Mouse (Mus musculus): ENCODE data around the gene Dvl1. TPM values are rescaled to one million over a fixed set of nuclear protein-coding genes. Genes with fewer than 3 reads are reported as not detected.

Dvl1 gene
- total RNA-seq, 2 experiments from 2014 or later = 87.9 to 88.0 TPM

DNA sequence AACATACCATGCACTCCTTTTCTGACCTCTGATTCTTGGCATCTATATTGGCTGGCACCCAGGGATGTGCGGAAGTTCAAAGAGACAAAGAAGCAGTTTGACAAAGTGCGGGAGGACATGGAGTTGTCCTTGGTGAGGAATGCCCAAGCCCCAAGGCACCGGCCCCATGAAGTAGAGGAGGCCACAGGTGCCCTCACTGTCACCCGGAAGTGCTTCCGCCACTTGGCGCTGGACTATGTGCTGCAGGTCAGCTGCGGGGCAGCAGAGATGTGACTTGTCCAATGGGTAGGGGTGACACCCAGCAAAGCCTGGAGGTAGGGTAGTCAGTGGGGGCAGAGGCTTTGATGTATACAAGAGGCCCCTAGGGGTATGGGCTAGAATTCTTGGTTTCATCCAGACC lies 52.2 kb downstream of the Dvl1 start:
- no peak for DNase-seq (ENCODE audit: low spot score in 2 of 2)

DNA sequence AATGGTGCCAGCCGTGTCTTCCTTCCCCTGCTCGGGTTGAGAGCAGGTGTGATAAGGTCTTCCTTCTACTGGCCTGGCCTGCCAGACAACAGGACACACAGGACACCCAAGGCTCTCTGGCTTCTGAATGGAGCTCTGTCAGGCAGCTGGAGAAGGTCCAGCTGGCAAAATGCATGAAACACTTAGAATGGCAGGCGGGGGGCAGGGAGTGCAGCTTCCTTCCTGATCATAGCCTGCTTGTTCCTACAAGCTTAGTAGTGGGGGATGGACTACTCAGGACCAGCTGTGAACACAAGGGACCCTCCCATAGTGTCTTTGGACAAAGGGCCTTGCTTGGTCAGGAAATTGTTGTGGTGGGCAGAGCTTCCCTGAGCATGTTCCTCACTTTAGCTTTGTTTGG lies 54.0 kb downstream of the Dvl1 start:
- intact Hi-C loops (cut with DNase I) = no loop called here
- peak; percentile 27 to 44 for DNase-seq (ENCODE audit: low spot score in 2 of 2)

More for the DNA sequence above, 52.2 kb downstream of the Dvl1 start:
- intact Hi-C loops (cut with DNase I) = no loop called here

- no peak for DNase-seq (ENCODE audit: low spot score in 2 of 2)
- intact Hi-C loops (cut with DNase I) = no loop called here
These were observed 56.0 kb downstream of the Dvl1 start for GRCm38 (mm10) chr4:155903246-155903645.

- intact Hi-C loops (cut with DNase I) = no loop called here
- DNase-seq (ENCODE audit: low spot score in 2 of 2) = peak; percentile 10 to 24
These were observed 57.3 kb downstream of the Dvl1 start for GRCm38 (mm10) chr4:155904318-155905102.

- peak in 1 of 2 experiments; percentile 3 for DNase-seq (ENCODE audit: low spot score in 2 of 2)
- intact Hi-C loops (cut with DNase I) = no loop called here
These were observed 58.4 kb downstream of the Dvl1 start for GRCm38 (mm10) chr4:155905634-155906033.

- intact Hi-C loops (cut with DNase I) = no loop called here
- DNase-seq (ENCODE audit: low spot score in 2 of 2) = peak; percentile 1 to 2
These were observed 58.9 kb downstream of the Dvl1 start for GRCm38 (mm10) chr4:155906125-155906524.

DNA sequence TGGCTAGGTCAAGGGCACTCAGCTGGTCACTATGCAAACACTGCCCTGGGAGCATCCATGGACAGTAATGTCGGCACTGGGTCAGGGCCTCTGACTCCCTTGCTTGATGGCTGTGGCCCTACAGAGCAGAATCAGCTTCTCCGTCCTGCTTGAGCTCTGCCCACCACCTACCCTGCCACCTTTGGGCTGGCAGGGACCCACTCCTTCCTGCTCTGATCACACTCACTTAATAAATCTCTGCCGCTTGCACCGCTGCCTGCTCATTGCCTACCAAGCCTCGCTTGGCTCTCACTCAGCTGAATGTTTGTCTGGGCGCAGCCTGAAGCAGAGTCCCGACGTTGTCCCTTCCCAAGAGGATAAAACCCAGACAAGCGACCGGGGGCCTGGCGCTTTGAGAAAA lies 59.8 kb downstream of the Dvl1 start:
- peak; percentile 1 for DNase-seq (ENCODE audit: low spot score in 2 of 2)
- intact Hi-C loops (cut with DNase I) = no loop called here

DNA sequence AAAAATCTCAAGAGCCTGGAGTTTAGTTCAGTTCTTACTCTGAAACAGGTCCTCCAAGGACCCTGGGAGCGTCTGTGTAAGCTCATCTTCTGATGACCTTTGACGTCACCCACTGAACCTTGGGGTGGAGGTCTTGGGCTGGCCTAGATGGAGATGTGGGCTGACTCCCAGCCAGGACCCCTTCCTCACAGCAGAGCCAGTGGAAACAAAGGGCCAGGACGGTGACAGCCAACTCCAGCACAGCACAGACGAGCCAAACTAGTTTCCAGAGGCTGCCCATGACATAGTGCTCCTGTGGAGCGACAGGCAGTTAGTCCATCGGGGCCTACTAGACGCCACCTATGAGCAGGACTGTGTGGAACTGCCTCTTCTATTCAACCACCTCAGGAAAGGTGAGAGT lies 61.1 kb downstream of the Dvl1 start:
- peak; percentile 1 for DNase-seq (ENCODE audit: low spot score in 2 of 2)
- intact Hi-C loops (cut with DNase I) = no loop called here

DNA sequence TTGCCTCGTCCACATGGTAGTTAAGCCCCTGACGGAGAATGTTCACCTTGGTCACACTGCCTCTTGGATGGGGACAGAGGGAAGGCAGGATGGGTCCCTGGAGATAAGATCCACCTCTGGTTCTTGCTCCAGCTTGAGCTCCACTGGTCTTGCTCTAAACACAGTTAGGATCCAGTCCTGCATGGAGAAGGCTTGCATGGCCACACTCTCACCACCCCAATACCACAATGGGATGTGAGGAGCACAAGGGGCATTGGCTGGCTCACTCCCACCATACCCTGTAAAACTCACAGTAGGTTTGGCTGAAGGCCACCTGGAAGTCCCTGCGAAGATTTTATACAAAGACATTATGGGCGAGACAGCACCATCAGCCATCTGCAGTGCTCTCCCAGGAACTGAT lies 61.5 kb downstream of the Dvl1 start:
- peak in 1 of 2 experiments; percentile 0 for DNase-seq (ENCODE audit: low spot score in 2 of 2)
- intact Hi-C loops (cut with DNase I) = no loop called here

Other genes with a start within 250 kb of the Dvl1 start
- gene Slc35e2, start 246.0 kb upstream of the Dvl1 start, total RNA-seq (2021) = 10 to 100 TPM; 49.9 to 51.5 TPM
- 10 to 100 TPM; 45.9 to 53.1 TPM for gene Cdk11b, start 222.5 kb upstream of the Dvl1 start, total RNA-seq (2021)
- gene Gm10563, start 202.0 kb upstream of the Dvl1 start, total RNA-seq (2021) = not detected
- gene Mmp23, start 194.0 kb upstream of the Dvl1 start, total RNA-seq (2021) = 1 to 10 TPM; 2.5 to 2.9 TPM
- gene Mib2, start 178.2 kb upstream of the Dvl1 start, total RNA-seq (2021) = 100 to 1,000 TPM; 112 to 113 TPM
- 10 to 100 TPM; 26.5 to 29.2 TPM for gene Fndc10, start 153.1 kb upstream of the Dvl1 start, total RNA-seq (2021)
- gene Ssu72, start 142.6 kb upstream of the Dvl1 start, total RNA-seq (2021) = 10 to 100 TPM; 93.3 to 98.2 TPM
- gene Tmem240, start 112.6 kb upstream of the Dvl1 start, total RNA-seq (2021) = 10 to 100 TPM; 58.0 to 61.9 TPM
- 10 to 100 TPM; 44.0 to 52.3 TPM for gene Atad3a, start 86.3 kb upstream of the Dvl1 start, total RNA-seq (2021)
- gene Vwa1, start 72.7 kb upstream of the Dvl1 start, total RNA-seq (2021) = 10 to 100 TPM; 14.0 to 16.6 TPM
- 10 to 100 TPM; 16.8 to 20.7 TPM for gene Tmem88b, start 61.5 kb upstream of the Dvl1 start, total RNA-seq (2021)
- gene Ankrd65, start 57.0 kb upstream of the Dvl1 start, total RNA-seq (2021) = not detected
- 10 to 100 TPM; 93.9 to 97.9 TPM for gene Mrpl20, start 44.5 kb upstream of the Dvl1 start, total RNA-seq (2021)
- gene Ccnl2, start 34.9 kb upstream of the Dvl1 start, total RNA-seq (2021) = 10 to 100 TPM; 65.7 to 78.1 TPM
- gene Aurkaip1, start 16.1 kb upstream of the Dvl1 start, total RNA-seq (2021) = 100 to 1,000 TPM in 1 of 2 experiments, 10 to 100 TPM in 1; 99.6 to 104 TPM
- 1 to 10 TPM; 7.0 to 8.4 TPM for gene Mxra8, start 7.7 kb upstream of the Dvl1 start, total RNA-seq (2021)
- under 1 TPM; 0.27 to 0.32 TPM for gene Tas1r3, start 16.0 kb downstream of the Dvl1 start, total RNA-seq (2021)
- gene Cptp, start 22.0 kb downstream of the Dvl1 start, total RNA-seq (2021) = 10 to 100 TPM; 25.5 to 31.8 TPM
- 10 to 100 TPM; 38.1 to 38.5 TPM for gene Ints11, start 22.1 kb downstream of the Dvl1 start, total RNA-seq (2021)
- 10 to 100 TPM; 60.5 to 65.5 TPM for gene Pusl1, start 44.4 kb downstream of the Dvl1 start, total RNA-seq (2021)
- gene Acap3, start 44.4 kb downstream of the Dvl1 start, total RNA-seq (2021) = 100 to 1,000 TPM; 133 to 136 TPM
- 10 to 100 TPM; 71.9 to 72.7 TPM for gene Ube2j2, start 96.4 kb downstream of the Dvl1 start, total RNA-seq (2021)
- 10 to 100 TPM; 12.8 to 21.8 TPM for gene C1qtnf12, start 114.9 kb downstream of the Dvl1 start, total RNA-seq (2021)
- gene B3galt6, start 145.2 kb downstream of the Dvl1 start, total RNA-seq (2021) = 10 to 100 TPM in 1 of 2 experiments, 1 to 10 TPM in 1; 9.7 to 10.5 TPM
- gene Sdf4, start 145.5 kb downstream of the Dvl1 start, total RNA-seq (2021) = 100 to 1,000 TPM; 182 to 184 TPM
- gene Tnfrsf4, start 166.4 kb downstream of the Dvl1 start, total RNA-seq (2021) = 1 to 10 TPM; 2.0 to 2.1 TPM
- not detected for gene Tnfrsf18, start 178.8 kb downstream of the Dvl1 start, total RNA-seq (2021)
- gene Ttll10, start 212.0 kb downstream of the Dvl1 start, total RNA-seq (2021) = not detected

All from left cerebral cortex, postnatal 25 days (tissue).